Mouse (Mus musculus) lung, postnatal 10 days (tissue): ENCODE measurements around the gene Tcp11l1.
A peak's percentile ranks its signal among the peaks of the same experiment; 100 is the strongest.

ENCODE experiments used
- DNase-seq: peaks from one replicate; pipeline ENCODE4 v3.0.0; 2021

Gene Tcp11l1

GRCm38 (mm10) chr2:104711585-104712485, at the start of gene Tcp11l1:
Gene Tcp11l1, minus strand, starts transcription at chr2:104712169.
- peak; percentile 68 for DNase-seq

- peak; percentile 22 for DNase-seq
These were observed 38.6 kb upstream of the Tcp11l1 start for GRCm38 (mm10) chr2:104750611-104751010.

- DNase-seq = no peak
These were observed 36.7 kb upstream of the Tcp11l1 start for GRCm38 (mm10) chr2:104748652-104749183.

- no peak for DNase-seq
These were observed 34.3 kb upstream of the Tcp11l1 start for GRCm38 (mm10) chr2:104746251-104746650.

GRCm38 (mm10) chr2:104743971-104744370, 32.0 kb upstream of the Tcp11l1 start:
- DNase-seq = no peak

- peak; percentile 34 for DNase-seq
These were observed 31.2 kb upstream of the Tcp11l1 start for GRCm38 (mm10) chr2:104743160-104743559.

GRCm38 (mm10) chr2:104742741-104743064, 30.7 kb upstream of the Tcp11l1 start, which contains the start of gene Depdc7:
Gene Depdc7, minus strand, starts transcription at chr2:104742878.
- DNase-seq = peak; percentile 94

- peak; percentile 31 for DNase-seq
These were observed 30.1 kb upstream of the Tcp11l1 start for GRCm38 (mm10) chr2:104741896-104742740.

GRCm38 (mm10) chr2:104741015-104741758, 29.2 kb upstream of the Tcp11l1 start:
- no peak for DNase-seq

GRCm38 (mm10) chr2:104740248-104740949, 28.4 kb upstream of the Tcp11l1 start:
- DNase-seq = no peak

- no peak for DNase-seq
These were observed 27.7 kb upstream of the Tcp11l1 start for GRCm38 (mm10) chr2:104739691-104740090.

- DNase-seq = no peak
These were observed 24.3 kb upstream of the Tcp11l1 start for GRCm38 (mm10) chr2:104736241-104736640.

- no peak for DNase-seq
These were observed 20.7 kb upstream of the Tcp11l1 start for GRCm38 (mm10) chr2:104732562-104733256.

GRCm38 (mm10) chr2:104732033-104732444, 20.1 kb upstream of the Tcp11l1 start:
- DNase-seq = no peak

- no peak for DNase-seq
These were observed 15.4 kb upstream of the Tcp11l1 start for GRCm38 (mm10) chr2:104727369-104727768.

- no peak for DNase-seq
These were observed 10.1 kb upstream of the Tcp11l1 start for GRCm38 (mm10) chr2:104722021-104722420.

- DNase-seq = no peak
These were observed 5.9 kb upstream of the Tcp11l1 start for GRCm38 (mm10) chr2:104717827-104718226.

GRCm38 (mm10) chr2:104717231-104717735, 5.3 kb upstream of the Tcp11l1 start:
- no peak for DNase-seq

GRCm38 (mm10) chr2:104716279-104716678, 4.3 kb upstream of the Tcp11l1 start, which contains the start of gene Pin1rt1:
Gene Pin1rt1, minus strand, starts transcription at chr2:104716379.
- no peak for DNase-seq

GRCm38 (mm10) chr2:104714254-104714691, 2.3 kb upstream of the Tcp11l1 start:
- no peak for DNase-seq

- DNase-seq = no peak
These were observed 479 bp upstream of the Tcp11l1 start for GRCm38 (mm10) chr2:104712486-104712809.
